Mouse (Mus musculus): ENCODE measurements around the gene Hist2h3c2.
"Not testable (repeated sequence)": the region's sequence is repeated elsewhere in the genome, so short reads cannot be mapped to it uniquely, and the experiment has no call there.

GRCm38 (mm10) chr3:96287334-96287733 is 48.4 kb upstream of the Hist2h3c2 start:
- peak; percentile 76 for TF ChIP-seq CTCF (IDR thresholded peaks at IDR 0.05; ENCODE audit: low read depth)
- not testable (repeated sequence) for TF ChIP-seq EP300 (IDR thresholded peaks at IDR 0.05; ENCODE audit: low read depth)
